Mouse (Mus musculus): ENCODE results near the gene Stat5a.

GRCm38 (mm10) chr11:100814498-100814897, 44.7 kb upstream of the Stat5a start:
- TF ChIP-seq CTCF (IDR thresholded peaks at IDR 0.05; ENCODE audit: borderline replicate concordance, control insufficient read depth, extremely low read depth, insufficient read depth, low read length, poor library complexity) (no peak), POLR2A (IDR thresholded peaks at IDR 0.05; ENCODE audit: control insufficient read depth, extremely low read depth, insufficient read depth, low read length, poor library complexity) (no peak)
